Mouse (Mus musculus): ENCODE measurements around the gene Dab1.
A peak's percentile ranks its signal among the peaks of the same experiment; 100 is the strongest.

The Dab1 gene

DNA sequence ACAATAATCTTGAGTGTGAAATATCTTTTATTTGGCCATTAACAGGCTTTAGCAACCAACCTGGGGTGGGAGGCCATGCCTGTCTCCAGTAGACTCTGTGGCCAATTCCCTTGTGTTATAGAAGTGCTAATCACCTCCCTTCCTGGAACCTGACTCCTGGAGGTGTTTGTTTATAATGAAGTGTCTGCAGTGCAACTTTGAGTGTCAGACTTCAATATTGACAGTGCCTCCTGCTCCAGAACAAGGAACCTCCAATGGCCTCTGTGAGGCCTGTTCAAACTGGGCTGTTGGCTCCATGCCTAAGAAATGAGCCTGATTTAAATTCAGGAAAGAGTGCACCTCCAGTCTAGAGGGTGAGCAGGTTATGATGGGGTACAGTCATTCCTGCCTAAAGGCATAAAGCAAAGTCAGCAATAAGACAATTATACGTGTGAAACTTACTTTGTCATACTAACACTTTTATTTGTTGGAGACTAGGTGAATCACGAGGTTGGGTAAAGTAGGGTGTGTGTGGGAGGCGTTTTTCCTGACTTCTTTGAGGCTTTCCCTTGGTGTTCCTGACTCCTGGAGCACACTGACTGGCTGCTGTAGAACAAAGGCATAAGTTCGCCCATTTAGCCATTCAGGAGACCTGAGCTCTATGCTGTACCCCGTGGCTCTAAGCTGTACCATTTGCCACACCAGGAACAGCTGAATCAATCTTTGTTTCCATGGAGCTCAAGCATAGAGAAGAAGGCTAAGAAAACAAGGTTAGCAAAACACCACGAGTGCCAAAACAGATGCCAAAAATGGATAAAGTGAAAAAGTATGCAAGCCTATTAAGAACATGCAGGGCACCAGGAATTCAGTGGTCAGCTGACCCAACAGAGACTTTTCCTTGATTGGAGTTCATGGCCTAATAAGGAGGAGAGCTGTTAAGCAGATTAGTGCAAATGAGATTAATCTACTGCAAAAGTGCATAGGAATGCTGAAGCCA lies 978.6 kb downstream of the Dab1 start:
- no peak for DNase-seq (ENCODE audit: low spot score)

DNA sequence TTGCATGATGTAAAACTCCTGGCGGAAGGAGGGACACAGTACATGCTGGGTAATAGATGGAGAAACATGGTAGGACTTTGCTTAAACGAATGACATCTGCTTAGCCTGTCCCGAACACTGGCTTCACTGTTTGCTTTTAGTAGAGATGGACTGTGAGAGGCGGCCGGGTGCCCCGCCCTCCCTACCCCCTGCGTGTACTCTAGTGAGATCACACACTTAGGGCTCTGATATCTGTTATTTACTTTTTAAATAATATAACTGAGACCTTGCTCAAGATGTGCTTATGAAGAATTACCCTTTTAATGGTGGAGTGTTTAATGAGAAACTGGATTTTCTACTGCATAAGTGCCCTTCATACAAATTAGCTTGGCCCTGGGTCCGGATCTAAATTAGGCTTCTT lies 983.6 kb downstream of the Dab1 start:
- DNase-seq (ENCODE audit: low spot score): no peak

DNA sequence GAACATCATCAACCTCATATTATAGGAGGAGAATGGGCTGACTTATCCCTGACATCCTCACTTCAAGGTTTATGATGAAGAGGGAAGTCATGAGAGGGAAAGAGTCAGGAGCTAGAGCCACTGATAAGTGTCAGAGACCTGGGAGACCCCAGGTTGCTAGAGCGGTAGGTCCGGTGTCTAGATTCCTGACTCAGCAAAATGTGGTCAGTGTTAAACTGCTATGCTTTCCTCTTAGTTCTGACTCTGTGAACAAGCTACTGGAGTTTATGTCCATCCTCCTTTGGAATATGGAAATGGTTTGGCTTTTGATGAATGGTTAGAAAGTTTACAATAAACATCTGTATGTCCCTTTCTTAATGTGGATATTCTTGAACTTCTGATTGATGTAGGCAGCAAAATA lies 985.1 kb downstream of the Dab1 start:
- DNase-seq (ENCODE audit: low spot score): no peak

DNA sequence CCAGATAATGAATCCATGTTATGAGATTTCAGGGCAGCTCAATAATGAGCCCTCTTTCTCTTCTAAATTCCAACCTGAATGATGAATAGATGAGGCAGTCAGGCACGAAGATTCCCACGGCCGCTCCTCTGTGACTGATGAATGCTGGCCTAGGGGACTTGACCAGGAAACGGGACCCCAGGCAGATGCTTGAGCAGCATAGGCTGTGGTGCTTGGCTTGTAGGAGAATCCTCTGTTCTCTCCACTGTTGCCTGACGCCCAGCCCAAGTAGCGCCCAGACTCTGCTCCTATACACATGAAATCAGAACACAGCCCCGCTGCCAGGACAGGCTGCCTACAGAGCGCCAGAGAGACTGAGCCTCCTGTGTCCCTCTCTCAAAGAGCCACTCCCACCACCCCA lies 987.7 kb downstream of the Dab1 start:
- no peak for DNase-seq (ENCODE audit: low spot score)

DNA sequence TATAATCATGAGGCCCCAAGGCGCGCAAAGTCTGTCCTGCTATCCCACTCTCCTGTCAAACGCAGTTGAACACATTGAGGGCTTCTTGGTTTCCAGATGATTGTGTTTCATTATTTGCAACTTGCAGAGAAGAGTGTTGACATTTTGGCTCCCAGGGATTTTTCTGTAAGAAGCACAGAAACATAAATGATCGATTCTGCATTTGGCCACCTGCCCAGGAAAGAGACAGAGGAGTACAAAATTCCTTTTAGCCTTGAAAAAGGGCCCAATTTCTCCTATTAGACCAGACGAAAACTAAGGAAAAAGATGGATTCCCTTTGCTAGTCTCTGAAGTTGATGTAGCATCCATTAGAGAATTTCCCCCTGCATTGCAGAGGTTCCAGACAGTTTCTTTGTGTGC lies 988.5 kb downstream of the Dab1 start:
- DNase-seq (ENCODE audit: low spot score): no peak

DNA sequence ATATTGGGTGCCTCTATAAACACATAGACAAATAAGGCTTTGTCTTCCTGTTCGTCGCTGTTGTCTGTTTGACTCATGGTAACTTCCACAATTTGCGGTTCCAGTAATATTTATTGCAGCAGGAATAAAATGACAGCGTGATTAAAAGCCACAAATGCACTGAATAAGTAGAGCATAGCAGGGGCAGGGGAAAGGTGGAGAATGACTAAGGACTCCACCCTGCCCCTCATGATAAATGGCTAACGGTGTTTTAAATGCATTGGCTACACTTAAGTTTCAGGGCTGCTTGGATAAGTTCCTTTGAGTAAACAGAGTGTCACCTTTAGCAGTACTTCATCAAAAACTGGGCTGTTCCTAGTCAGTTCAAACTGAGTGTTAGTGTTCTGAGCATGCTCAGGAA lies 1000.3 kb downstream of the Dab1 start:
- DNase-seq (ENCODE audit: low spot score): no peak

DNA sequence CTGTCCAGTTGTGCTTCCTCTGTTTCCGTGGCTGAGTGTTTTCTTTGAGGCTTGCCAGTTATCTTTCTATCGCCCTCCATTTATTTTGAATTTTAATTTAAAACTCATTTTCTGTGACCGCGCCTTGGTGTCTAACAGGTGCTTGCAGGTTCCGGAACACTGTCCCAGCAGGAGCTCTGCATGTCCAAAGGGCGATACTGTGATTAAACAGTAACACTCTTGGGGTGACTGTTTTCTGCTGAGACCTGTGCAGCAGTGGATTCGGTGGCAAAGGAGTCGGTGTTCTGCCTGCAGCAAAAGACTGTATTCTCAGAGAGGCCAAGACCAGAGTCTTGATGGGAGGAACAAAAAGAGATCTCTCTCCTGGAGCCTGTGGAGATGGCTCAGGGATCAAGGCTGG lies 1006.2 kb downstream of the Dab1 start:
- DNase-seq (ENCODE audit: low spot score): peak; percentile 5

DNA sequence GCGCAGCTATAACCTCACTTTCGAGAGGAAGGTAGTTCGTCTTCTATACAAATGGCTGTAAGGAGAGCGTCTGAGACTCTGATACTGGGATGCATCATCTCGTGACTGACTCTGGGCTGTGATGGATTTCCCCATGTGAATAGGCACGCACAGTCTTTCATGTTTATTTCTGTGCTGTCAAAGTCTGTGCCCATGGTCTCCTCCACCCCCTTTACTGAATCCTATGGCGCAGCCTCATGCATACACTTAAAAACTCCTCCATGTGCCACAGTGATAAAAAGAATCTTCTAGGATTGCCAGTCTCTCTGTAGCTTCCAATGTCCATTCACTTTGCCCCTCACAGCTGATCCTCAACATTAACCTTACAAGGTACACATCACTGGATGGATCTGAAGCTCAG lies 1009.5 kb downstream of the Dab1 start:
- DNase-seq (ENCODE audit: low spot score): no peak

DNA sequence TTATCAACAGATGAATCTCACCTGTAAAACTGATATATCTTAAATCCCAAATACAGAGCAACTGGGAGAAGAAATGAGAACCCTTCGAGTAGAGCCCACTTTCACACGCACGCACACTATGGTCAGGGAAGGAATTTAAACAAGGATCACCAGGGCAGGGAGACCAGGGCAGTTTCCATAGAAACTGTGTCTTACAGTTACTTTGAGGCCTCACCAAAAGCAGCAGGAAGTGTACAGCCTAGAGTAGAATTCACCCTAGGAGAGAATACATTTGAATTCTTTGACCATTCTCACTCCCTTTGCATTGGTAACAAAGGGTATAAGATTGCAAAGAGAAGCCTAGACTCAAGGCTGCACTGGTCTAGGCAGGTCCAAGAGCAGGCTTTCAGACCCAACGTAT lies 1017.9 kb downstream of the Dab1 start:
- no peak for DNase-seq (ENCODE audit: low spot score)

DNA sequence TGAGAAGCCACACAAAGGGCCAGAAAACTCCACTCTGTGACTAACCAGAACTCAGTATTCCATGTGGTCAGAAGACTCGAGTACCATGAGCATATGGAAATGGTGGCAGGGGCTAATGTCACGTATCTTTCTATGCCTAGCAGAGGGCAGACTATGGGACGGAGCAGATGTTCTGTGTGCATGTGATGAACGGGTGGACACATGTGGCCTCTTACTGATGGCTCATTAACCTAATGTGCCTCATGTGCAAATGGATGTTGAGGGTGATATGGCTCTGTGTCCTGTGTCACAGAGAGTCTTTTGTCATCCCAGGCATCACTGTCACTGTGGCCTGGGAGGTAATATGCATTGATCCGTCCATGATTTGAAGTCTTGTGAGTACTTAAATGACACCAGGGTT lies 1021.5 kb downstream of the Dab1 start:
- no peak for DNase-seq (ENCODE audit: low spot score)

DNA sequence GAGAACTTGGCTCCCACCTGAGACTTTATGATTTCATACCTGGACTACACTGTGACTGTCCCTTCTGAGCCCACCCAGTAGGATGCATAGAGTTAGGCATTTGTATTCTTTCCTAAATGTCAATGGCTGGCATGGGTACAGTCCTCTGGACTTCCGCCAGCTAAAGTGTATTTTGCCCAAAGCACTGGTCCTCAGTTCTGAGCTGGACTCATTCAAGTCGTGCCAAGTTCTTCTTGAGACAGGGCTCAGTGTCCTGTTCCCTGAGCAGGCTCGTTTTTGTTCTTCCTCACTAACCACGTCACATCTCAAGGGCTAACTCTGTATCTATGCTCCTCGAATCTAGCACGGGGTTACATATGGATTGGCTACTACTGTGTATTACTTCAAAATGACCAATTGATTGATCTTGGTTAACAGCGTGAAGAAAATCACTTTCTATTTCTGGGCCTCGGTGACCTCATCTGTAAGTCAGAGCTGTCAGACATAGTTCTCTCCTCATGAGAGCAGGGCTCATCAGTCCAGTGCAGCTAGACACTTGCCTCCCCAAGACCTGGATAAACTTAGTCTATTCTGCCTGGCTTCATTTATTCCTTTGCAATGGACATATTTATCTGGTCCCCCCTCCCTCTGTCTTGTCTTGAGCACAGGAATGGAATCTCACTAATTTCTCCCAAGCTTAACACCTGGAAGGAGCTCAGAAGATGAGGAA lies 1023.8 kb downstream of the Dab1 start:
- DNase-seq (ENCODE audit: low spot score): no peak

DNA sequence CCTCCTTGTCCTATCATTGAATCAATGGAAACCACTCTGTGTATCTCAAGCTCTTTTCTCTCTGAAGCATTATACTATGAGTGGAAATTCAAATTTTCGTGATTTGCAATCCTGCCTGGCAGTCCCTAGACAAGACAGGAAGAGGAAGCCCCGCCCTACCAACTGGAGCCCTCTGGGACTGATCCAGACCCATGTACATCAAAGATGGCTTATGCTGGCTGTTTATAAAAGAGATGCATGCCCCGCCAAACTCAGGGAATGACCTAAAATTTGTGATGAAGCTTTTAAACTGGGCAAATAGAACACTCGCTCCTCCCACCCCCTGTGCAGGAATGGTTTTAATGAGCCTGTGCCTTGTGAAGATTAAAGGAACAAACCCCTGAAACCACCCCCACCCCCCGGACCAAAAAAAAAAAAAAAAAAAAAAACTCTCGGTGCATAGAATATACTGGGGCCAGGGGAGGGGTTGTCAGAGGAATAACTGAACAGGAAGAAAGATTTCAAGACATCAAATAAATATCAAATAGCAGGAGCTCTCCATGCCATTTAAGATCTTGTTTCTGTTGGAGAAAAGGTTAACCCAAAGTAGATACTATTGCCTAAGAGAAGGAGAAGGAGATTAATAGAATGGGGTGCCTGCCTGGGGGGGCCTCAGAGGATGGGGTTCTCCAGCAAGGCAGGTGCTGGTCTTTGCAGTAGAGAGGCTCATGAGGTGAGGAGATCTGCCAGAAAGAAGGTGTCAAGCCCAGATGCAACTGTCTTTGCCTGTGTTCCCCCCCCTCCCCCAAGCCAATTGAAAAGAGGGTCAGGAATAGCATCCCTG lies 1024.6 kb downstream of the Dab1 start:
- DNase-seq (ENCODE audit: low spot score): no peak

DNA sequence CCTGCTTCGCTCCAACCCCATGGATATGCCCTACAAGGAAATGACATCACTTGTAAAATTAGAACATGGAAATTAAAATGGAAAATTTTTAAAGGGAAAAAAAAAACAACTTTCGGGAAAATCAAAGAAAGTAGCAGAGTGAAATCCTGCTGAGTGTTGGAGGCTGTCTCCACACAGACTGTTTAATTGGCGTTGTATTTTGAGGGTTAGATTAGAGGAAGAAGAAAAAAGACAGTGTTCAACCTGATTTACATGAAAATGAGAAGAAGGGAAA lies 1025.1 kb downstream of the Dab1 start:
- DNase-seq (ENCODE audit: low spot score): no peak

DNA sequence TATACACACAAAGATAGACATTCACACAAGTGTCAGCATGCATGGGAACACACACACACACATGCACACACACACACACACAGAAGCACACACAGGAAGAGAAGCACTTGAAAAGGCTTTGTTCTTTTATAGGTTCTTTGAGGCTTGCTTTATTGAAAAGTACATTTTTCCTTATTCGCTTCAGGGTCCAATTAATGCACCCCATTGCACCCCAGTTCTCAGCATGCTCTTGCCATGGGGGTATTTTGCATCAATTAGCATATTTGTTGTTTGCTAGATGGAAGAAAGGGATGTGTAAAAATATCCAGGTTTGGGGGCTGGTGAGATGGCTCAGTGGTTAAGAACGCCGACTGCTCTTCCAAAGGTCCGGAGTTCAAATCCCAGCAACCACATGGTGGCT lies 1025.7 kb downstream of the Dab1 start:
- no peak for DNase-seq (ENCODE audit: low spot score)

DNA sequence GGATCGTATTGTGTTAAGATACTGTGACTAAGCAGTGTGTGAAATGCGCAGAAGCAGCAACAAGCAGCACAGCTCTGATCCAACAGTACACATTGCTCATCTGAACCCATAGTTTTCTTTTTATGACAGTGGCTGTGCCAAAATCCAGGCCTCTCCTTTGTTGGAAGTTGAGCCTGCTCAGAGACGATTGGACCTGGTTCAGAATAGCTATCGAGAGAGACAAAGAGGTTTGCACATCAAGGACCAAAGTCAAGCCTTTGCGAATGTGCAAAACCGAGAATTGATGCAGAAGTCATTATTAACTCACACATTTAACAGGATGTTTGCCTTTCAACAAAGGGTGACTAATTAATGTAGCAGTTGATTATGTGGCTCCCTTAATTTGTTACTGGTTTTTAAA lies 1032.6 kb downstream of the Dab1 start:
- no peak for DNase-seq (ENCODE audit: low spot score)

DNA sequence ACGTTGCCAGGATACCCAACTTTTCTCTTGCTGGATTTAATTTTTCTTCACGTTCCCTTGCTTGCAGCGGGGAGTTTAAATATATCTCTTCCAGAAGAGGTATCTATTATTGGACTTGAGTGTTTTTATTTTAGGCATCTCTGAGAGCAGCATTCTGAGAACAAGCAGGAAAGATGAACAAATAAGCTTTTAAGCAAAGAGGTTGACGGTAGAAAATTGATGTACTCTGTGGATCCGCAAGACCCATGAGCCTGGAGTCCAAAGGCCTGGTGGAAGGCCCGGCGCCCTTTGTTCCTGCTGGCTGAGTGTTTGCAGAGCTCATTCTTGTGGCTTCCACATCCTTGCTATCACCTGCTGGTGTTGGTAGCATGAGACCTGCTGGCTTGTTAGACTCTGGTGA lies 1037.6 kb downstream of the Dab1 start:
- peak; percentile 50 for DNase-seq (ENCODE audit: low spot score)

DNA sequence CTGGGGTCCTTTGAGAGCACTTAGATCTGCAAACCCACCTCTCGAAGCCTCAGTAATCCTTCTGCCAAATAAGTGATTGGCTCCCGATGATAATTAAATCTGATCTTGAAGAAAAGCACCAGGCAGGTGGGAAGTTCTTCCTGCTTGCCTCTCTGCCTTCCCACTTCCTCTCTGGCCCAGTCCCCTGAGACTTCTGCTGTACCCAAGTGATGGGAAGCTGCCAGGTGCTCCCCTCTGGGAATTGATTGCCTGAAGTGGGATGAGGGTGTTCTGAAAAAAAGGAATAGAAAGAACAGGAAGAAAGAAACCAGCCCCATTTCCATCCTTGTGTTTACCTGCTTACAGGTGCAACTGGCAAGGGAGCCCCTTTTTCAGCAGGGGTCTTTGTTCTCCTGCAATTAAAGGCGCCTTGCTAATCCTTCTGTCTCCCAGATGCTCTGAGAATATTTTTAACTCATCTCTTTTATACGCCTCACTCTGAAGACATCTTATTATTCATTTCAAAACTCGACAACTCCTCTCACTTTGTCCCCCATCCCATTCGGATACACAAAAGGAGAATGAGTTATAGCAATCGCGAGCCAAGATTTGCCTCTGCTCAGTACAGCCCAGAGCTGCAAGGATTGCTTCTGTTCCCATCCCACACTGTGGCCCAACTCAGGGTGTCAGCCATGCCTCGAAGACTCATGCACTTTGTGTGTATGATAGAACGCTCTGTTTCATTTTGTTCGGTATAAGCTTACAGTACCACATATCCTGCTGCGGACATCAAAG lies 1043.9 kb downstream of the Dab1 start:
- no peak for DNase-seq (ENCODE audit: low spot score)

DNA sequence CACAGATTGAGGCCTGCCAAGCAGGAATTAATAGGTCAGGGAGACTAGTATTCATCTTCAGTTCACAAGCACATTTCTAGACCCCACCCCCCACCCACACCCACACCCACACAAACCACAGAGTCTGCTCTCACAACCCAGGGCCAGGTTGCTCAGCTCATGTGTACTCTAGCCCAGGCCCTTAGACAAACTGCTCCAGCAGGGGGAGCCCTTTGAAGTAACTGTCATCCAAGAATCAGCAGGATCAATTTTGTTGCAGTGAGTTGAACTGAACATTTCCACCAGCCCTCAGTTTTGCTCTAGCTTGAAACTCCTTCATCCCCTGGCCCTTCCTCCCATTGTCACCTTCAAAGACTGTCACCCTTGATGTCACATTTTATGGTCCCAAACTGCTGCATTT lies 1046.4 kb downstream of the Dab1 start:
- no peak for DNase-seq (ENCODE audit: low spot score)

DNA sequence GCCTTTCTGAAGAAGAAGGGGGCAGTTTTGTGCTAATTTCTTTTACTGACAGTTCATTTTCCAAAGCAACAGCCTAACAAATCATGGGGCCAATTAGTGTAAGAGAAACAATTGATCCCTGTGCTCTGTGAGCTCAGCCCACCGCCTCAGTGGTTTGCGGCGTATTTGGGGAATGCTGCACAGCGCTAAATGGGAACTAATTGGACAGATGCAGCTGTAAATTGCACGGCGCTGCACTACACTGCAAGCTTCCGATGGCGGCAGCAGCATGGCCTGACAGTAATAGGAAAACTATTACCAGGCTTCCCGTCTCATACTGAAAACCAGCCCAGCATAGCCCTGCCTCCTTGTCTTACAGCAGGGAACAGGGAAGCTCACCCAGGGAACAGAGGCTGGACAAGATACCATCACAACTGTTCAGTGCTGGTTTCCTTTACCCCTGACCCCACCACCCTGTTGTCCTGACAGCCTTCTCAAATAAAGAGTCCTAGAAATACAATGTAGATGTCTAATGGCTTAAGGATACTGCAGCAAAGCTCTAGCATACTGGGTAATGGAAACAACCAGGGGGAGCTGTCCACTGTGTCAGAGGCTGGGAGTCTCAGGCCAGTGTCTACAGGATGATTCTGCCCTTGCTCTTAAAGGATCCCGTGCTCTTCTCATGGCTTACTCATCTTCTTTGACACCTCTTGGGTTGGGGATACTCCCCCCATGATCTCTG lies 1047.8 kb downstream of the Dab1 start:
- DNase-seq (ENCODE audit: low spot score): no peak

DNA sequence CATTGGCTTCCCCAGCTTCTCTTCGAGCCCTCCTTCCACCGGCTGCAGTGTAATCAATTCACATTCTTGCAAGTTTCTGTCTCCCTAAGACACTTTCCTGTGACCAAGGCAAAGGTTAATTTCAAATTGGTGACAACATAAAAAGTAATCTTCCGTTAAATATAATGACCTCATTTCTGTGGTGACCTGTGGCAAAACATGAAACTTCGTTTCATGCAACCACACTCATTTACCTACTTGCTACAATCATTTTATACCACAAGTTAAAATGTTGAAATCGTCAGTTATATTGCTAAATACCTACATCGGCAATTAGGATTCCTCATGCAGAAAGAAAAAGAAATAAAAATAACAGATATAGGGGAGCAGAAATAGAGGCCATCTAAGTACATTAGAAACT lies 1048.9 kb downstream of the Dab1 start:
- no peak for DNase-seq (ENCODE audit: low spot score)

DNA sequence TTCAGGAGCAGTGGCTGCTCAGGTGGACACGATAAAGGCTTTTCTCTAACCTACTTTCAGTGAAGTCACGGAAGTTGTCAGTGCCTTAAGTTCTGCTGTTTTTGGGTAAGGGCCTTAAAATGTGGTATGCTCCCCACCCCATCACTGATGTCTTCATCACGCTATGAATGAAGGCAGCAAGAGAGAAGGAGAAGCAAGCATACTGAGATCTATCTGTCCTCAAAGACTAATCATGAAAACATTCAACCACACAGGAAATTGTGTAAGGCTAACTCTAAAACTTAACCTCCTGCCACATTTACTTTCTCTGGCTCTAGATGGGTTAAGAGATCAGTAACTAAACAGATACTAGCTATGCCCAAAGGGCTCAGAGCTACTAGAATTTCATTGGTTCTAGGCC lies 1050.2 kb downstream of the Dab1 start:
- no peak for DNase-seq (ENCODE audit: low spot score)

All from yolk sac, embryonic 10.5 days (tissue).